Comparison of ENCODE assay signal across 12 mouse cellular contexts in the genomic region with DNA sequence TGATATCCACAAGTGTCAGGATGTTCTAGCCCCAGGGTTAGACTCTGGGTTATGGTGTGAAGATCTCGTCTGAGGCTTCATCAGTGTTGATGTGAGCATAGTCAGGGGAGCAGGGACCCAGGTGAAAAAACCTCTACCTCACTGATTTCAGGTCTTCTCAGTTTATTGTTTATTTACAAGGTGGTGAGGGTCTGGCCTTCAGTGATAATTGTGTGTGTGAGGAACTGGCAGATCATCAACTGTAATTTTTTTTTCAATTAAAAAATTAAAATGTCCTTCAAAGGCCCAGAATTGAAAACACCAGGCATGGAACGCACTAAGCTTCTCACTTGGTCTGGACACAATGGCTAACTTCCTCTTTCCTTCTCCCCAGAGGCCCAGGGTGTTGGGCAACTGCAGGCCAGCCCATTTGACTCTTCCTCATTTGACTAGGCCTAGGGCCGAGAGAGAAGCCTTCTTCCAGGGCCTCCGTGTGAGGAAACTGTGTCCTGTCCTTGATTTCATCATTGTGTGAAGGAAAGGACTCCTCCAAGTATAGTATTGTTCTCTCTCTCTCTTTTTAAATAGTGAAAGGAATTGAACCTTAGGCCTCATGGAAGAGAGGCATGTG.
DNase-seq lines count a peak whose midpoint lies in the region; ATAC-seq and TF ChIP-seq lines count a peak whose summit lies in the region.
"Had no signal": no experiment of that assay in that cellular context is flagged by ENCODE, and none has a peak within 500 bp of the region (broad histone marks: within the 10 kb centered on the region; RNA-seq: fewer than 3 reads in every experiment).

No protein-coding gene starts in this region.

- H3K27ac ChIP-seq in kidney, adult 2 months (ENCODE audit: insufficient read depth, low read depth, low read length) = no peak overlapping the region
- no peak overlapping the region for H3K27ac ChIP-seq in kidney, embryonic 14.5 days (ENCODE audit: low read depth, low read length)
- H3K27ac ChIP-seq in forebrain, embryonic 11.5 days (ENCODE audit: low read depth, low read length) = no peak overlapping the region
- no peak overlapping the region for H3K27ac ChIP-seq in cerebellum, adult 2 months (ENCODE audit: insufficient read depth, low read length)
- no peak overlapping the region for H3K27ac ChIP-seq in forebrain, postnatal 0 days (ENCODE audit: low read depth, low read length)
- H3K27ac ChIP-seq: heart, embryonic 13.5 days; midbrain, embryonic 15.5 days had no signal

- TF ChIP-seq POLR2A in kidney, adult 2 months (IDR thresholded peaks at IDR 0.05; ENCODE audit: low read depth, low read length) = no peak
- TF ChIP-seq POLR2A in cerebellum, adult 2 months (IDR thresholded peaks at IDR 0.05; ENCODE audit: borderline replicate concordance, insufficient read depth, low read length) = no peak

- no peak overlapping the region for H3K4me2 ChIP-seq in kidney, embryonic 14.5 days (replicated peaks; ENCODE audit: low read depth, low read length)
- H3K4me2 ChIP-seq in forebrain, embryonic 11.5 days (ENCODE audit: low read depth, low read length, severe bottlenecking) = no peak overlapping the region
- no peak overlapping the region for H3K4me2 ChIP-seq in forebrain, postnatal 0 days (ENCODE audit: low read depth)
- H3K4me2 ChIP-seq: heart, embryonic 13.5 days; midbrain, embryonic 15.5 days had no signal

- no peak overlapping the region for H3K4me3 ChIP-seq in kidney, adult 2 months (ENCODE audit: insufficient read depth, low read depth, low read length)
- no peak overlapping the region for H3K4me3 ChIP-seq in kidney, embryonic 14.5 days (ENCODE audit: low read length)
- H3K4me3 ChIP-seq in forebrain, embryonic 11.5 days (ENCODE audit: low read depth, low read length) = no peak overlapping the region
- no peak overlapping the region for H3K4me3 ChIP-seq in cerebellum, adult 2 months (replicated peaks; ENCODE audit: insufficient read depth, low read depth, low read length)
- H3K4me3 ChIP-seq in forebrain, postnatal 0 days (ENCODE audit: low read depth, low read length) = no peak overlapping the region
- H3K4me3 ChIP-seq: heart, embryonic 13.5 days; midbrain, embryonic 15.5 days had no signal

- no peak overlapping the region for H3K9ac ChIP-seq in kidney, embryonic 14.5 days (ENCODE audit: low read depth, low read length)
- no peak overlapping the region for H3K9ac ChIP-seq in forebrain, embryonic 11.5 days (ENCODE audit: low read length)
- H3K9ac ChIP-seq in forebrain, postnatal 0 days = no peak overlapping the region
- H3K9ac ChIP-seq: heart, embryonic 13.5 days; midbrain, embryonic 15.5 days had no signal

- H3K36me3 ChIP-seq in kidney, adult 2 months (ENCODE audit: control insufficient read depth, insufficient read depth, low read length) = no peaks in the 10 kb centered on the region
- no peaks in the 10 kb centered on the region for H3K36me3 ChIP-seq in kidney, embryonic 14.5 days (ENCODE audit: control insufficient read depth, insufficient read depth, low read length)
- H3K36me3 ChIP-seq in forebrain, embryonic 11.5 days (ENCODE audit: control insufficient read depth, insufficient read depth, low read length) = no peaks in the 10 kb centered on the region
- H3K36me3 ChIP-seq in forebrain, postnatal 0 days (ENCODE audit: insufficient read depth) = no peaks in the 10 kb centered on the region
- H3K36me3 ChIP-seq: heart, embryonic 13.5 days; midbrain, embryonic 15.5 days had no signal

- no peak for TF ChIP-seq CTCF in kidney, adult 2 months (conservative IDR thresholded peaks at IDR 0.05; ENCODE audit: insufficient read depth, insufficient read length, low read depth, low read length)
- no peak for TF ChIP-seq CTCF in cerebellum, adult 2 months (IDR thresholded peaks at IDR 0.05; ENCODE audit: borderline replicate concordance, insufficient read depth, low read depth, low read length)
- TF ChIP-seq CTCF in forebrain, postnatal 0 days (IDR thresholded peaks at IDR 0.05; ENCODE audit: low read depth) = no peak

- no peak for ATAC-seq in kidney, embryonic 14.5 days (ENCODE audit: low FRiP score, low TSS enrichment)
- no peak for ATAC-seq in forebrain, embryonic 11.5 days (replicated peaks; ENCODE audit: low FRiP score)
- ATAC-seq in forebrain, postnatal 0 days = no peak
- ATAC-seq: midbrain, embryonic 15.5 days had no signal

- no peaks in the 10 kb centered on the region for H3K4me1 ChIP-seq in kidney, adult 2 months (ENCODE audit: control insufficient read depth, insufficient read depth, low read length)
- H3K4me1 ChIP-seq in kidney, embryonic 14.5 days (ENCODE audit: control insufficient read depth, insufficient read depth, low read length) = no peaks in the 10 kb centered on the region
- no peaks in the 10 kb centered on the region for H3K4me1 ChIP-seq in forebrain, embryonic 11.5 days (replicated peaks; ENCODE audit: control insufficient read depth, insufficient read depth, low read length)
- no peaks in the 10 kb centered on the region for H3K4me1 ChIP-seq in cerebellum, adult 2 months (ENCODE audit: control insufficient read depth, insufficient read depth, low read length)
- no peaks in the 10 kb centered on the region for H3K4me1 ChIP-seq in forebrain, postnatal 0 days (ENCODE audit: insufficient read depth)
- H3K4me1 ChIP-seq: midbrain, embryonic 15.5 days had no signal

- DNase-seq in kidney, adult 2 months = peak; percentile 36
- DNase-seq in adrenal gland, adult 2 months = peak; percentile 47
- DNase-seq in heart, adult 8-10 months (ENCODE audit: low spot score) = peak; percentile 80
- DNase-seq in lung, postnatal 4 days = peak; percentile 71 to 73
- DNase-seq in forebrain, embryonic 11.5 days (ENCODE audit: low spot score) = no peak
- no peak for DNase-seq in cerebellum, adult 2 months
- DNase-seq in forebrain, postnatal 0 days = no peak
- DNase-seq: cerebellum, adult 8-10 months; right cerebral cortex, postnatal 25 days had no signal

- 68% methylated on average over 4 of the region's 4 CpGs for WGBS in kidney, adult 2 months
- WGBS in kidney, embryonic 14.5 days = 83% methylated on average over 4 of the region's 4 CpGs
- WGBS in forebrain, embryonic 11.5 days = 92% methylated on average over 4 of the region's 4 CpGs
- 91% methylated on average over 4 of the region's 4 CpGs for WGBS in cerebellum, adult 2 months
- WGBS in forebrain, postnatal 0 days = 82% methylated on average over 4 of the region's 4 CpGs

- H3K27me3 ChIP-seq in kidney, adult 2 months (replicated peaks; ENCODE audit: control insufficient read depth, insufficient read depth, low read length) = no peaks in the 10 kb centered on the region
- no peaks in the 10 kb centered on the region for H3K27me3 ChIP-seq in kidney, embryonic 14.5 days (ENCODE audit: control insufficient read depth, insufficient read depth, low read length)
- no peaks in the 10 kb centered on the region for H3K27me3 ChIP-seq in forebrain, embryonic 11.5 days (ENCODE audit: control insufficient read depth, insufficient read depth, low read length)
- H3K27me3 ChIP-seq in cerebellum, adult 2 months (ENCODE audit: control insufficient read depth, insufficient read depth, low read length) = no peaks in the 10 kb centered on the region; the same call in 1 of the 2 replicates
- H3K27me3 ChIP-seq in forebrain, postnatal 0 days (ENCODE audit: insufficient read depth, low read length) = no peaks in the 10 kb centered on the region
- H3K27me3 ChIP-seq: heart, embryonic 13.5 days; midbrain, embryonic 15.5 days had no signal

- no peaks in the 10 kb centered on the region for H3K9me3 ChIP-seq in kidney, embryonic 14.5 days (ENCODE audit: control insufficient read depth, low read length)
- no peaks in the 10 kb centered on the region for H3K9me3 ChIP-seq in forebrain, embryonic 11.5 days (ENCODE audit: control insufficient read depth, low read length)
- H3K9me3 ChIP-seq in forebrain, postnatal 0 days (ENCODE audit: low read length) = no peaks in the 10 kb centered on the region
- H3K9me3 ChIP-seq: heart, embryonic 13.5 days; midbrain, embryonic 15.5 days had no signal

Comparison
In these comparisons a context has a peak if more than half of its experiments do, and no peak if none do; other contexts are left out.
1. DNase-seq: peak in kidney, adult 2 months (single experiment), adrenal gland, adult 2 months (single experiment), heart, adult 8-10 months (single experiment) and lung, postnatal 4 days (2 of 2); none in forebrain, embryonic 11.5 days (single experiment), cerebellum, adult 2 months (0 of 2) and forebrain, postnatal 0 days (single experiment).